Mouse (Mus musculus): ENCODE measurements around the gene Anapc2. TPM values are rescaled to one million over a fixed set of nuclear protein-coding genes. Genes with fewer than 3 reads are reported as not detected.

Gene Anapc2
- polyA plus RNA-seq (2016; fragmentation: Nextera tagmentation; extraction: Ambion mirVana) = 138 and 153 TPM in 2 replicates

GRCm38 (mm10) chr2:25271827-25272511 lies at the start of gene Anapc2, which contains the start of gene Ssna1:
TSS of gene Anapc2 (plus strand) at chr2:25272478.
TSS of gene Ssna1 (minus strand) at chr2:25272438.
- no peaks in the 10 kb centered on the region for H3K27me3 ChIP-seq (ENCODE audit: low read depth, poor library complexity, severe bottlenecking)
- no peaks in the 10 kb centered on the region for H3K9me3 ChIP-seq (replicated peaks)
- WGBS = under 1% methylated on average over 55 of the region's 55 CpGs
- H3K27ac ChIP-seq = peak within 1 kb of the TSS; percentile 87
- peaks cover 26% of the 10 kb centered on the region for H3K4me1 ChIP-seq
- peak within 1 kb of the TSS; percentile 94 for H3K4me3 ChIP-seq
- DNase-seq (ENCODE audit: low spot score) = peak; percentile 100
- H3K36me3 ChIP-seq = peaks cover 75% of the 10 kb centered on the region

GRCm38 (mm10) chr2:25223681-25224491 lies 48.4 kb upstream of the Anapc2 start:
- Histone ChIP-seq H3K36me3 (peaks cover 24% of the 10 kb centered on the region), H3K9me3 (replicated peaks) (no peaks in the 10 kb centered on the region), H3K4me1 (peaks cover 31% of the 10 kb centered on the region), H3K27ac (peak overlapping the region; percentile 90), H3K27me3 (ENCODE audit: low read depth, poor library complexity, severe bottlenecking) (no peaks in the 10 kb centered on the region), H3K4me3 (peak overlapping the region; percentile 75)
- 1% methylated on average over 53 of the region's 53 CpGs for WGBS
- no peak for DNase-seq (ENCODE audit: low spot score)

GRCm38 (mm10) chr2:25224492-25224765 lies 47.8 kb upstream of the Anapc2 start, which contains the start of gene Tubb4b:
TSS of gene Tubb4b (minus strand) at chr2:25224702.
- Histone ChIP-seq H3K4me3 (peak within 1 kb of the TSS; percentile 75), H3K27ac (peak within 1 kb of the TSS; percentile 95), H3K36me3 (peaks cover 24% of the 10 kb centered on the region), H3K27me3 (ENCODE audit: low read depth, poor library complexity, severe bottlenecking) (no peaks in the 10 kb centered on the region), H3K9me3 (replicated peaks) (no peaks in the 10 kb centered on the region), H3K4me1 (peaks cover 34% of the 10 kb centered on the region)
- 0% methylated on average over 17 of the region's 17 CpGs for WGBS
- DNase-seq (ENCODE audit: low spot score) = no peak

- Histone ChIP-seq H3K36me3 (peaks cover 24% of the 10 kb centered on the region), H3K9me3 (replicated peaks) (no peaks in the 10 kb centered on the region), H3K4me1 (peaks cover 34% of the 10 kb centered on the region), H3K27me3 (ENCODE audit: low read depth, poor library complexity, severe bottlenecking) (no peaks in the 10 kb centered on the region), H3K4me3 (peak overlapping the region; percentile 75), H3K27ac (peak overlapping the region; percentile 95)
- 2% methylated on average over 41 of the region's 41 CpGs for WGBS
- peak; percentile 94 for DNase-seq (ENCODE audit: low spot score)
Measured at GRCm38 (mm10) chr2:25224766-25225752, 47.2 kb upstream of the Anapc2 start.

- H3K9me3 ChIP-seq (replicated peaks) = no peaks in the 10 kb centered on the region
- H3K4me1 ChIP-seq = peaks cover 34% of the 10 kb centered on the region
- 83% methylated on average over 8 of the region's 8 CpGs for WGBS
- H3K27me3 ChIP-seq (ENCODE audit: low read depth, poor library complexity, severe bottlenecking) = peaks cover 7% of the 10 kb centered on the region; the same call in 1 of the 2 replicates
- H3K4me3 ChIP-seq = peak overlapping the region; percentile 75
- H3K27ac ChIP-seq = peak overlapping the region; percentile 95
- peaks cover 24% of the 10 kb centered on the region for H3K36me3 ChIP-seq
- DNase-seq (ENCODE audit: low spot score) = no peak
Measured at GRCm38 (mm10) chr2:25225811-25226379, 46.4 kb upstream of the Anapc2 start.

GRCm38 (mm10) chr2:25226864-25227263 lies 45.4 kb upstream of the Anapc2 start:
- Histone ChIP-seq H3K4me1 (peaks cover 34% of the 10 kb centered on the region), H3K4me3 (no peak overlapping the region), H3K36me3 (peaks cover 17% of the 10 kb centered on the region), H3K27me3 (ENCODE audit: low read depth, poor library complexity, severe bottlenecking) (peaks cover 16% of the 10 kb centered on the region; the same call in 1 of the 2 replicates), H3K9me3 (replicated peaks) (no peaks in the 10 kb centered on the region), H3K27ac (peak overlapping the region; percentile 20; the same call in 1 of the 2 replicates)
- WGBS = 83% methylated on average over 5 of the region's 5 CpGs
- no peak for DNase-seq (ENCODE audit: low spot score)

GRCm38 (mm10) chr2:25227406-25227805 lies 44.9 kb upstream of the Anapc2 start:
- DNase-seq (ENCODE audit: low spot score) = no peak
- Histone ChIP-seq H3K27ac (0 out of 2 replicates have a peak overlapping the region, but pooled peaks have one; percentile 20), H3K36me3 (peaks cover 11% of the 10 kb centered on the region), H3K27me3 (ENCODE audit: low read depth, poor library complexity, severe bottlenecking) (peaks cover 22% of the 10 kb centered on the region; the same call in 1 of the 2 replicates), H3K4me1 (peaks cover 34% of the 10 kb centered on the region), H3K9me3 (replicated peaks) (no peaks in the 10 kb centered on the region), H3K4me3 (no peak overlapping the region)
- WGBS = 92% methylated on average over 4 of the region's 4 CpGs

- peak overlapping the region; percentile 41 for H3K4me3 ChIP-seq
- peak; percentile 83 for DNase-seq (ENCODE audit: low spot score)
- peaks cover 2% of the 10 kb centered on the region for H3K36me3 ChIP-seq
- no peaks in the 10 kb centered on the region for H3K9me3 ChIP-seq (replicated peaks)
- H3K4me1 ChIP-seq = peaks cover 30% of the 10 kb centered on the region
- peaks cover 27% of the 10 kb centered on the region; the same call in 1 of the 2 replicates for H3K27me3 ChIP-seq (ENCODE audit: low read depth, poor library complexity, severe bottlenecking)
- H3K27ac ChIP-seq = peak overlapping the region; percentile 82
- WGBS = 2% methylated on average over 7 of the region's 7 CpGs
Measured at GRCm38 (mm10) chr2:25228431-25228889, 43.8 kb upstream of the Anapc2 start.

GRCm38 (mm10) chr2:25228995-25229530 lies 43.2 kb upstream of the Anapc2 start:
- H3K27me3 ChIP-seq (ENCODE audit: low read depth, poor library complexity, severe bottlenecking) = peaks cover 27% of the 10 kb centered on the region; the same call in 1 of the 2 replicates
- H3K4me3 ChIP-seq = peak overlapping the region; percentile 41
- DNase-seq (ENCODE audit: low spot score) = no peak
- peaks cover 26% of the 10 kb centered on the region for H3K4me1 ChIP-seq
- no peaks in the 10 kb centered on the region for H3K36me3 ChIP-seq
- 72% methylated on average over 6 of the region's 6 CpGs for WGBS
- peak overlapping the region; percentile 82 for H3K27ac ChIP-seq
- H3K9me3 ChIP-seq (replicated peaks) = no peaks in the 10 kb centered on the region

GRCm38 (mm10) chr2:25229582-25229981 lies 42.7 kb upstream of the Anapc2 start:
- WGBS = 88% methylated on average over 5 of the region's 5 CpGs
- no peak overlapping the region for H3K4me3 ChIP-seq
- DNase-seq (ENCODE audit: low spot score) = no peak
- no peaks in the 10 kb centered on the region for H3K9me3 ChIP-seq (replicated peaks)
- no peak overlapping the region for H3K27ac ChIP-seq
- H3K27me3 ChIP-seq (ENCODE audit: low read depth, poor library complexity, severe bottlenecking) = peaks cover 27% of the 10 kb centered on the region; the same call in 1 of the 2 replicates
- no peaks in the 10 kb centered on the region for H3K36me3 ChIP-seq
- peaks cover 26% of the 10 kb centered on the region for H3K4me1 ChIP-seq

- H3K27ac ChIP-seq = no peak overlapping the region
- H3K4me3 ChIP-seq = no peak overlapping the region
- no peak for DNase-seq (ENCODE audit: low spot score)
- no peaks in the 10 kb centered on the region for H3K9me3 ChIP-seq (replicated peaks)
- H3K27me3 ChIP-seq (ENCODE audit: low read depth, poor library complexity, severe bottlenecking) = peaks cover 36% of the 10 kb centered on the region
- no peaks in the 10 kb centered on the region for H3K36me3 ChIP-seq
- 89% methylated on average over 7 of the region's 7 CpGs for WGBS
- peaks cover 22% of the 10 kb centered on the region for H3K4me1 ChIP-seq
Measured at GRCm38 (mm10) chr2:25230581-25230980, 41.7 kb upstream of the Anapc2 start.

Measured in limb, embryonic 10.5 days (tissue).